ENCODE assay signal across 22 mouse cellular contexts in genomic region chr8:45661605-45662004, GRCm38 (mm10).
DNase-seq lines count a peak whose midpoint lies in the region; ATAC-seq and TF ChIP-seq lines count a peak whose summit lies in the region.
"Had no signal": no experiment of that assay in that cellular context is flagged by ENCODE, and none has a peak within 500 bp of the region (broad histone marks: within the 10 kb centered on the region; RNA-seq: fewer than 3 reads in every experiment).

No protein-coding gene starts in this region.

- peak overlapping the region; percentile 74 for H3K4me2 ChIP-seq in heart, embryonic 11.5 days
- H3K4me2 ChIP-seq in hindbrain, embryonic 16.5 days (ENCODE audit: low read length): no peak overlapping the region
- H3K4me2 ChIP-seq in hindbrain, embryonic 11.5 days (replicated peaks; ENCODE audit: low read depth, low read length): no peak overlapping the region
- H3K4me2 ChIP-seq in embryonic facial prominence, embryonic 15.5 days (replicated peaks): no peak overlapping the region
- H3K4me2 ChIP-seq in limb, embryonic 14.5 days (replicated peaks; ENCODE audit: low read depth, low read length, severe bottlenecking): no peak overlapping the region
- no peak overlapping the region for H3K4me2 ChIP-seq in midbrain, embryonic 15.5 days
- H3K4me2 ChIP-seq: forebrain, embryonic 12.5 days; hindbrain, embryonic 12.5 days; liver, embryonic 15.5 days had no signal

- H3K27me3 ChIP-seq in heart, embryonic 11.5 days (ENCODE audit: control insufficient read depth, insufficient read depth, low read length): no peaks in the 10 kb centered on the region
- no peaks in the 10 kb centered on the region for H3K27me3 ChIP-seq in hindbrain, embryonic 16.5 days (replicated peaks; ENCODE audit: control insufficient read depth, insufficient read depth, low read length)
- H3K27me3 ChIP-seq in hindbrain, embryonic 11.5 days (ENCODE audit: control insufficient read depth, insufficient read depth, low read length): no peaks in the 10 kb centered on the region
- H3K27me3 ChIP-seq in embryonic facial prominence, embryonic 15.5 days: no peaks in the 10 kb centered on the region
- no peaks in the 10 kb centered on the region for H3K27me3 ChIP-seq in limb, embryonic 14.5 days (ENCODE audit: control insufficient read depth, insufficient read depth, low read length)
- no peaks in the 10 kb centered on the region for H3K27me3 ChIP-seq in midbrain, embryonic 10.5 days (ENCODE audit: low read depth, poor library complexity, severe bottlenecking)
- no peaks in the 10 kb centered on the region for H3K27me3 ChIP-seq in midbrain, embryonic 15.5 days (replicated peaks)
- H3K27me3 ChIP-seq: forebrain, embryonic 12.5 days; hindbrain, embryonic 12.5 days; liver, embryonic 15.5 days; stomach, embryonic 15.5 days had no signal

- 46% methylated on average over 4 of the region's 4 CpGs for WGBS in heart, embryonic 11.5 days (ENCODE audit: insufficient replicate concordance)
- 62% methylated on average over 4 of the region's 4 CpGs for whole genome bisulfite sequencing in hindbrain, embryonic 16.5 days
- WGBS in hindbrain, embryonic 11.5 days: 58% methylated on average over 4 of the region's 4 CpGs
- WGBS in embryonic facial prominence, embryonic 15.5 days: 39% methylated on average over 4 of the region's 4 CpGs
- 34% methylated on average over 4 of the region's 4 CpGs for WGBS in limb, embryonic 14.5 days
- 74% methylated on average over 4 of the region's 4 CpGs for WGBS in midbrain, embryonic 10.5 days
- WGBS in midbrain, embryonic 15.5 days: 71% methylated on average over 4 of the region's 4 CpGs

- peak overlapping the region; percentile 86 for H3K9ac ChIP-seq in heart, embryonic 11.5 days (ENCODE audit: low read depth, low read length)
- no peak overlapping the region for H3K9ac ChIP-seq in hindbrain, embryonic 16.5 days (ENCODE audit: low read depth, low read length)
- H3K9ac ChIP-seq in hindbrain, embryonic 11.5 days (ENCODE audit: low read depth, low read length): no peak overlapping the region
- no peak overlapping the region for H3K9ac ChIP-seq in embryonic facial prominence, embryonic 15.5 days
- no peak overlapping the region for H3K9ac ChIP-seq in limb, embryonic 14.5 days (ENCODE audit: low read depth, low read length, severe bottlenecking)
- H3K9ac ChIP-seq in midbrain, embryonic 15.5 days: no peak overlapping the region
- H3K9ac ChIP-seq: forebrain, embryonic 12.5 days; hindbrain, embryonic 12.5 days; liver, embryonic 15.5 days; stomach, embryonic 15.5 days had no signal

- no peak for TF ChIP-seq POLR2A in limb, embryonic 14.5 days (IDR thresholded peaks at IDR 0.05; ENCODE audit: borderline replicate concordance, extremely low read depth, insufficient read depth, insufficient read length)

- peak overlapping the region; percentile 82 for H3K27ac ChIP-seq in heart, embryonic 11.5 days (ENCODE audit: low read depth, low read length)
- no peak overlapping the region for H3K27ac ChIP-seq in hindbrain, embryonic 16.5 days (ENCODE audit: low read depth, low read length)
- H3K27ac ChIP-seq in hindbrain, embryonic 11.5 days (ENCODE audit: low read depth, low read length): no peak overlapping the region
- H3K27ac ChIP-seq in embryonic facial prominence, embryonic 15.5 days (replicated peaks): no peak overlapping the region
- H3K27ac ChIP-seq in limb, embryonic 14.5 days (replicated peaks; ENCODE audit: low read depth, low read length): no peak overlapping the region
- no peak overlapping the region for H3K27ac ChIP-seq in midbrain, embryonic 10.5 days (replicated peaks)
- H3K27ac ChIP-seq in midbrain, embryonic 15.5 days: no peak overlapping the region
- H3K27ac ChIP-seq: forebrain, embryonic 12.5 days; liver, embryonic 15.5 days; stomach, embryonic 15.5 days had no signal

- H3K9me3 ChIP-seq in heart, embryonic 11.5 days (replicated peaks; ENCODE audit: control insufficient read depth, low read length): no peaks in the 10 kb centered on the region
- no peaks in the 10 kb centered on the region for H3K9me3 ChIP-seq in hindbrain, embryonic 16.5 days (ENCODE audit: control insufficient read depth, low read length)
- H3K9me3 ChIP-seq in hindbrain, embryonic 11.5 days (ENCODE audit: control insufficient read depth, low read length): no peaks in the 10 kb centered on the region
- H3K9me3 ChIP-seq in embryonic facial prominence, embryonic 15.5 days (replicated peaks): no peaks in the 10 kb centered on the region
- H3K9me3 ChIP-seq in limb, embryonic 14.5 days (ENCODE audit: control insufficient read depth, low read length): no peaks in the 10 kb centered on the region
- H3K9me3 ChIP-seq in midbrain, embryonic 10.5 days (replicated peaks): no peaks in the 10 kb centered on the region
- no peaks in the 10 kb centered on the region for H3K9me3 ChIP-seq in midbrain, embryonic 15.5 days
- H3K9me3 ChIP-seq: forebrain, embryonic 12.5 days; hindbrain, embryonic 12.5 days; liver, embryonic 15.5 days; stomach, embryonic 15.5 days had no signal

- ATAC-seq in heart, embryonic 11.5 days (replicated peaks; ENCODE audit: insufficient number of reproducible peaks, low FRiP score, low TSS enrichment): no peak
- 0 out of 2 replicates have a peak, but pooled peaks have one; percentile 21 for ATAC-seq in hindbrain, embryonic 16.5 days
- ATAC-seq in hindbrain, embryonic 11.5 days (ENCODE audit: low FRiP score): no peak
- ATAC-seq in embryonic facial prominence, embryonic 15.5 days (ENCODE audit: insufficient number of reproducible peaks, low FRiP score, low TSS enrichment, low read depth): 0 out of 2 replicates have a peak, but pooled peaks have one; percentile 34
- 0 out of 2 replicates have a peak, but pooled peaks have one; percentile 21 for ATAC-seq in limb, embryonic 14.5 days (ENCODE audit: low FRiP score, low read depth)
- no peak for ATAC-seq in midbrain, embryonic 15.5 days (replicated peaks)
- ATAC-seq: inflammation-experienced regulatory T-cells, adult 6 months; lung, postnatal 0 days had no signal

- H3K4me3 ChIP-seq in heart, embryonic 11.5 days (ENCODE audit: low read depth, low read length): peak overlapping the region; percentile 57
- no peak overlapping the region for H3K4me3 ChIP-seq in hindbrain, embryonic 16.5 days (ENCODE audit: low read length)
- no peak overlapping the region for H3K4me3 ChIP-seq in hindbrain, embryonic 11.5 days (ENCODE audit: low read depth, low read length)
- no peak overlapping the region for H3K4me3 ChIP-seq in embryonic facial prominence, embryonic 15.5 days (replicated peaks)
- H3K4me3 ChIP-seq in limb, embryonic 14.5 days (replicated peaks; ENCODE audit: low read length): no peak overlapping the region
- no peak overlapping the region for H3K4me3 ChIP-seq in midbrain, embryonic 10.5 days
- H3K4me3 ChIP-seq in midbrain, embryonic 15.5 days: no peak overlapping the region
- H3K4me3 ChIP-seq: forebrain, embryonic 12.5 days; hindbrain, embryonic 12.5 days; liver, embryonic 15.5 days; stomach, embryonic 15.5 days had no signal

- intact Hi-C loops in heart, postnatal 14 days (cut with DNase I): loop anchor here (5.0 kb wide), 1 partner anchor 116 kb away; no protein-coding TSS in a partner anchor

- no peaks in the 10 kb centered on the region for H3K36me3 ChIP-seq in heart, embryonic 11.5 days (ENCODE audit: control insufficient read depth, insufficient read depth, low read length)
- H3K36me3 ChIP-seq in hindbrain, embryonic 16.5 days (ENCODE audit: control insufficient read depth, insufficient read depth, low read length): no peaks in the 10 kb centered on the region
- H3K36me3 ChIP-seq in hindbrain, embryonic 11.5 days (ENCODE audit: control insufficient read depth, insufficient read depth, low read length): no peaks in the 10 kb centered on the region
- no peaks in the 10 kb centered on the region for H3K36me3 ChIP-seq in embryonic facial prominence, embryonic 15.5 days
- no peaks in the 10 kb centered on the region for H3K36me3 ChIP-seq in limb, embryonic 14.5 days (ENCODE audit: control insufficient read depth, insufficient read depth, low read length)
- H3K36me3 ChIP-seq in midbrain, embryonic 10.5 days: peaks cover 15% of the 10 kb centered on the region; the same call in 1 of the 2 replicates
- no peaks in the 10 kb centered on the region for H3K36me3 ChIP-seq in midbrain, embryonic 15.5 days (replicated peaks)
- H3K36me3 ChIP-seq: forebrain, embryonic 12.5 days; hindbrain, embryonic 12.5 days; liver, embryonic 15.5 days; stomach, embryonic 15.5 days had no signal

- peaks cover 15% of the 10 kb centered on the region for H3K4me1 ChIP-seq in heart, embryonic 11.5 days (ENCODE audit: control insufficient read depth, insufficient read depth, low read length)
- H3K4me1 ChIP-seq in hindbrain, embryonic 16.5 days (ENCODE audit: control insufficient read depth, insufficient read depth, low read depth, low read length): no peaks in the 10 kb centered on the region
- no peaks in the 10 kb centered on the region for H3K4me1 ChIP-seq in hindbrain, embryonic 11.5 days (replicated peaks; ENCODE audit: control insufficient read depth, insufficient read depth, low read length)
- no peaks in the 10 kb centered on the region for H3K4me1 ChIP-seq in embryonic facial prominence, embryonic 15.5 days
- peaks cover 27% of the 10 kb centered on the region for H3K4me1 ChIP-seq in limb, embryonic 14.5 days (ENCODE audit: control insufficient read depth, insufficient read depth, low read length)
- H3K4me1 ChIP-seq in midbrain, embryonic 10.5 days: peaks cover 59% of the 10 kb centered on the region
- peaks cover 11% of the 10 kb centered on the region for H3K4me1 ChIP-seq in midbrain, embryonic 15.5 days
- H3K4me1 ChIP-seq: liver, embryonic 15.5 days had no signal

- no peak for DNase-seq in heart, postnatal 14 days
- DNase-seq in hindbrain, embryonic 11.5 days (ENCODE audit: low spot score): no peak
- DNase-seq in limb, embryonic 14.5 days (ENCODE audit: low spot score): no peak
- DNase-seq in midbrain, embryonic 10.5 days (ENCODE audit: low spot score): no peak
- DNase-seq: cerebellum, adult 2 months; cerebellum, postnatal 36 days; gastrocnemius, postnatal 25 days; kidney, adult 2 months; kidney, postnatal 14 days; midbrain, embryonic 14.5 days; right cerebral cortex, postnatal 25 days; thymus, adult 2 months had no signal

Comparison
In these comparisons a context has a peak if more than half of its experiments do, and no peak if none do; other contexts are left out.
1. ATAC-seq: peak in hindbrain, embryonic 16.5 days (single experiment), embryonic facial prominence, embryonic 15.5 days (single experiment) and limb, embryonic 14.5 days (single experiment); none in heart, embryonic 11.5 days (single experiment), hindbrain, embryonic 11.5 days (single experiment) and midbrain, embryonic 15.5 days (single experiment).